Mouse (Mus musculus) liver, postnatal 0 days (tissue): ENCODE data around the gene Wwox.

Source experiments
- CTCF ChIP-seq: sonication (generic); IDR thresholded peaks from 2 replicates; pipeline ENCODE4 v1.5.1; 2016; ENCODE audit warnings: antibody characterized with exemption, low read depth
- EP300 ChIP-seq: IDR thresholded peaks from 2 replicates; pipeline ENCODE4 v1.6.1; 2016; ENCODE audit warnings: antibody characterized with exemption, low read depth, mild to moderate bottlenecking

- TF ChIP-seq CTCF (no peak), EP300 (no peak)
Measured at GRCm38 (mm10) chr8:114452278-114452677, 12.8 kb downstream of the Wwox start.
